Mouse (Mus musculus): ENCODE measurements at regions not wholly inside any gene's neighbourhood (a gene's known extent, or its start where the extent isn't known, plus 50 kb on each side); places are given as distances from the start of the nearest gene placed in this dataset.

GRCm38 (mm10) chr5:126217016-126217415, 685.4 kb downstream of the Tmem132b start:
- TF ChIP-seq CTCF (IDR thresholded peaks at IDR 0.05; ENCODE audit: insufficient read depth, low read depth, low read length) (no peak), POLR2A (IDR thresholded peaks at IDR 0.05; ENCODE audit: insufficient read depth, low read depth, low read length) (no peak)
